14 mouse cellular contexts compared by ENCODE assay signal in the genomic region with DNA sequence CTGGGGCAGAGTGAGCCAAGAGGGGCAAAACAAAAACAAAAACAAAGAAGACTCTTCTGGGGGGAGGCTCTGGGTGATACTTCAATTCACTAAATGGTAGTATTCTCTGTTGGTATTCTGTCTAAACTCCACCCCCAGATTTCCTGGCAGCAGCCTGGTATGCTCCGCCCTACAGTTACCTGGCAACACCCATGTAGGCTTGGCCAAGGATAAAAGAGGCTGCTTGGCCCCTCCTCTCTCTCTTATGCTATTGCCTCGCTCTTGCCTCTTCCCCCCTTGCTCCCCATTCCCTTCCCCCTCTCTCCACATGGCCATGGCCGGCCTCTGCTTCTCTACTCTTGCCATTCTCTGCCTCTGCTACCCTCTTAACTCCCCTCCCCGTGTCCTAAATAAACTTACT.
A peak's percentile ranks its signal among the peaks of the same experiment; 100 is the strongest.
DNase-seq lines count a peak whose midpoint lies in the region; ATAC-seq lines count a peak whose summit lies in the region.
"Had no signal": no experiment of that assay in that cellular context is flagged by ENCODE, and none has a peak within 500 bp of the region (broad histone marks: within the 10 kb centered on the region; RNA-seq: fewer than 3 reads in every experiment).

No protein-coding gene starts in this region.

- no peak overlapping the region for H3K9ac ChIP-seq in forebrain, embryonic 15.5 days (replicated peaks)
- no peak overlapping the region for H3K9ac ChIP-seq in midbrain, embryonic 11.5 days (ENCODE audit: low read length)
- H3K9ac ChIP-seq: liver, embryonic 12.5 days had no signal

- H3K4me1 ChIP-seq in forebrain, embryonic 15.5 days, result peaks cover 22% of the 10 kb centered on the region
- H3K4me1 ChIP-seq in midbrain, embryonic 11.5 days (ENCODE audit: control insufficient read depth, insufficient read depth, low read length), result peaks cover 23% of the 10 kb centered on the region
- H3K4me1 ChIP-seq: liver, embryonic 12.5 days had no signal

- peak; percentile 11 for DNase-seq in embryo, embryonic 11 days
- no peak for DNase-seq in embryo, embryonic 9.5 days (ENCODE audit: extremely low spot score)
- DNase-seq in ES-CJ7 (ENCODE audit: low read depth, low spot score), result peak; percentile 85
- no peak for DNase-seq in midbrain, embryonic 11.5 days (ENCODE audit: low spot score, missing footprints)
- DNase-seq in lung, postnatal 36 days, result no peak
- no peak for DNase-seq in layer of hippocampus, adult 9-10 months (ENCODE audit: low spot score)
- no peak for DNase-seq in gastrocnemius, postnatal 25 days
- DNase-seq: adrenal gland, postnatal 25 days; cerebellum, postnatal 36 days; kidney, postnatal 14 days had no signal

- no peak overlapping the region for H3K27ac ChIP-seq in forebrain, embryonic 15.5 days (replicated peaks)
- no peak overlapping the region for H3K27ac ChIP-seq in midbrain, embryonic 11.5 days (ENCODE audit: low read depth, low read length)
- H3K27ac ChIP-seq: liver, embryonic 12.5 days had no signal

- H3K4me2 ChIP-seq in forebrain, embryonic 15.5 days (replicated peaks), result no peak overlapping the region
- no peak overlapping the region for H3K4me2 ChIP-seq in midbrain, embryonic 11.5 days
- H3K4me2 ChIP-seq: liver, embryonic 12.5 days had no signal

- 46% methylated on average over 4 of the region's 4 CpGs for WGBS in forebrain, embryonic 15.5 days
- 73% methylated on average over 4 of the region's 4 CpGs for WGBS in midbrain, embryonic 11.5 days

- H3K27me3 ChIP-seq in forebrain, embryonic 15.5 days, result no peaks in the 10 kb centered on the region
- no peaks in the 10 kb centered on the region for H3K27me3 ChIP-seq in midbrain, embryonic 11.5 days (ENCODE audit: control insufficient read depth, insufficient read depth, low read length)
- H3K27me3 ChIP-seq: CH12.LX; liver, embryonic 12.5 days had no signal

- no peaks in the 10 kb centered on the region for H3K36me3 ChIP-seq in forebrain, embryonic 15.5 days
- H3K36me3 ChIP-seq in midbrain, embryonic 11.5 days (ENCODE audit: control insufficient read depth, insufficient read depth, low read length), result no peaks in the 10 kb centered on the region
- H3K36me3 ChIP-seq: liver, embryonic 12.5 days had no signal

- H3K9me3 ChIP-seq in forebrain, embryonic 15.5 days, result no peaks in the 10 kb centered on the region
- no peaks in the 10 kb centered on the region for H3K9me3 ChIP-seq in midbrain, embryonic 11.5 days (ENCODE audit: control insufficient read depth, low read length)

- no peak overlapping the region for H3K4me3 ChIP-seq in forebrain, embryonic 15.5 days
- H3K4me3 ChIP-seq in midbrain, embryonic 11.5 days (ENCODE audit: low read depth, low read length), result no peak overlapping the region
- H3K4me3 ChIP-seq: liver, embryonic 12.5 days had no signal

- peak; percentile 63 for ATAC-seq in forebrain, embryonic 15.5 days (replicated peaks)
- ATAC-seq in midbrain, embryonic 11.5 days (ENCODE audit: low FRiP score), result peak; percentile 62
- ATAC-seq: liver, embryonic 12.5 days; lung, postnatal 0 days had no signal

Comparison
In these comparisons a context has a peak if more than half of its experiments do, and no peak if none do; other contexts are left out.
1. DNase-seq: peak in embryo, embryonic 11 days (single experiment) and ES-CJ7 (single experiment); none in embryo, embryonic 9.5 days (single experiment), midbrain, embryonic 11.5 days (single experiment), lung, postnatal 36 days (single experiment), layer of hippocampus, adult 9-10 months (single experiment) and gastrocnemius, postnatal 25 days (single experiment).